Mouse (Mus musculus) brown adipose tissue, adult 24 weeks (tissue): Measurements from ENCODE around the gene P3h2. TPM values are rescaled to one million over a fixed set of nuclear protein-coding genes. Genes with fewer than 3 reads are reported as not detected.

Experiments
- H3K27ac ChIP-seq: fragments of 200-500 bp; replicated peaks from 2 replicates; pipeline ENCODE4 v1.5.1; 2012; ENCODE audit warnings: low read depth, mild to moderate bottlenecking, low read length
- H3K4me1 ChIP-seq: fragments of 200-500 bp; 2 replicates; pipeline ENCODE4 v1.6.1; 2012; ENCODE audit warnings: low read length, mixed read lengths; ENCODE audit not compliant: control insufficient read depth, insufficient read depth, insufficient read length
- H3K4me3 ChIP-seq: fragments of 200-500 bp; 2 replicates; pipeline ENCODE4 v1.5.1; 2012; ENCODE audit warnings: low read depth, mild to moderate bottlenecking, low read length, moderate library complexity; ENCODE audit not compliant: insufficient read depth
- polyA plus RNA-seq: library from polyadenylated mRNA; stranded (reverse); fragments of >200 nt; gene quantifications from 2 replicates; pipeline ENCODE4 v1.2.4, GENCODE M21; 2012; ENCODE audit not compliant: missing spikeins, insufficient read depth, insufficient read length

The P3h2 gene
- polyA plus RNA-seq, result 1.2 and 1.7 TPM in 2 replicates

DNA sequence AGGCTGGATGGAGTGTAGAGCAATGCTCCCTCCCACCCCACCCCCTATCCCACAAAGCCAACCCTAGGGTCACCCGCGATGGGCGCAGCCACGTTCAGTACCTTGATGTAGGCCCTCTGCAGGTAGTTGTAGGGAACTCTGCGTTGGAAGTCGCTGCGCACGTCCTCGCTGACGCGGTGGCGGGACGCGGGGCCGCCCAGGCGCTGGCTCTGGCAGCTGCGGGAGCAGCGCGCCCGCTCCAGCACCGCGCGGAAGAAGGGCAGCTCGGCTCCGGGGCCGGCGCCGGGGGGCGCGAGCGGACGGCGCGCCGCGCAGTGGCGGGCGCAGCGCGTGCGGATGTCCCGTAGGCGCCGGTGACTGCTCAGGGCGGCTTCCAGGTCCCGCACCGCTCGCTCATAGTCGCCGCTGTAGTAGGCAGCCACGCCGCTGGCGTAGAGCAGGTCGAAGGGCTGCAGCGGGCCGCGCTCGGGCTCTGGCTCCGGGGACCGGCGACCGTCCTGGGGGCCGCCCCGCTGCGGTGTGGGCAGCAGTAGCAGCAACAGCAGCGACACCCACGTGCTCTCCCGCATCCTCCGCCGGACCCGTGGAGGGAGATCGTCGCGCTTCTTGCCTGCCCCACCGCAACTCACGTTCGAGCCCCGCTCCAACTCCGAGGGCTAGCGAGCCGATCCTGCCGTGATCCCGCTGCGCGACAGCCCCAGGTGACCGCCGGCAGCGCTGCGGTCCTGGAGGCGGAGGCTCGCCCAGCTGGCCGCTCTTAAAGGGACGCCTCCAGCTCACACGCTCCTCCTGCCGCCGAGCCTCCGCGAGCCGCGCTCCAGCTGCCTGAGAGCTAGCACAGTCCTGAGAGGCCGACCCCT is at the start of gene P3h2:
P3h2 (minus strand) TSS at position 670 of the 860 bp plus-strand sequence.
- Histone ChIP-seq H3K27ac (no peak within 1 kb of the TSS), H3K4me1 (no peaks in the 10 kb centered on the region), H3K4me3 (peak within 1 kb of the TSS; percentile 67)

DNA sequence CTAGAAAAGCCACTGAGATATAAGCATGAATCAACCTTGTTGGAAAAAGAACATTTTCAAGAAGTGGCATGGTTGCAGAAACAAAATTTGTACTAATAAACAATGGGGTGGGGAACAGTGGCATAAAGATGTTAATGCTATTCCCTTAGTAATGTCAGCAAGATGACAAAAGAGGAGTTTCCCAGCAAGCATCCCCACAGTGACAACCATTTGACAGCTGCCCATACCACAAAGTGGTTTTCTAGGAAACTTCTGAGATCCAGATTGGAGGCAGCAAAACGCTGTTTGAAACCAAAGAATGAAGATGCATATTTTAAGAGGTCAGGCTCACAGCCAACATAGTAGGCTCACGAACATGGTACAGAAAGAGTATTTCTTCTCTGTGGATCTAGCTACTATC is 46.7 kb upstream of the P3h2 start:
- Histone ChIP-seq H3K27ac (no peak overlapping the region), H3K4me3 (no peak overlapping the region)

DNA sequence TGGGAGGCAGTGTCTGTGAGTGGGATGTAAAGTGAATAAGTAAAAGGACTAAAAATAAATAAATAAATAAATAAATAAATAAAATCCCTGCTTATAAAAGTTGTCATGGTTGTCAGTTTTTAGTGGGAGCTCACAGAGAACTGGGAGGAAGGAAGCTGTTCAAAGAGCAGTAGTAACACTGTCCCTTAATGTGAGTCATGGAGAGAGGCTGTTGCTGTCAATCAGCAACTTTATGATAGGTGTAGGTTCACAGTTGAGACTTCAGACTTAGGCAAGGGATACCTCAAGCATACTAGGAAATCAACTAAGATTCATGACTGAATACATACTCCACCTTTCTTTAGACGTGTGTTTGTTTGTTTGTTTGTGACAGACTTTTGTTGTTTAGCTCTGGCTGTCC is 45.4 kb upstream of the P3h2 start:
- Histone ChIP-seq H3K27ac (no peak overlapping the region), H3K4me3 (no peak overlapping the region), H3K4me1 (no peaks in the 10 kb centered on the region)

More for the DNA sequence above, 46.7 kb upstream of the P3h2 start:
- H3K4me1 ChIP-seq, result no peaks in the 10 kb centered on the region

DNA sequence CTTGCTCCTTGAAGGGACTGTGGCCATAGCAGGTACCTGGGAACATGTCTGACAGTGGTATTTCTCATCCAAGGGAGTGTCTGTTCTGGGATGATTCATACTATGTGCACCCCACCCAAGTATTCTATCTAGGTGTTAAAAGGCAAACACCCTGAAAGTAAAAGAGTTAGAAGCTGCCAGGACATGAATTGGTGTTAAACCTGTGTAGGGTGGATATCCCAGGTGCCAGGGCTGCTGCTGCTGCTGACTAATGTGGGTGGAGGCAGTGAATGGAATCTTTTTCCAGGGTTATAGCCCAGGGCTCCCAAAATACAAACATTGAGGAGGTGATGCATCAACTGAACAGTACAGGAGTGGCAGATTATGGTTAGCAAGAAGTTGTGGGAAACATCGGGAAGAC is 41.3 kb upstream of the P3h2 start:
- Histone ChIP-seq H3K4me3 (no peak overlapping the region), H3K27ac (no peak overlapping the region)

DNA sequence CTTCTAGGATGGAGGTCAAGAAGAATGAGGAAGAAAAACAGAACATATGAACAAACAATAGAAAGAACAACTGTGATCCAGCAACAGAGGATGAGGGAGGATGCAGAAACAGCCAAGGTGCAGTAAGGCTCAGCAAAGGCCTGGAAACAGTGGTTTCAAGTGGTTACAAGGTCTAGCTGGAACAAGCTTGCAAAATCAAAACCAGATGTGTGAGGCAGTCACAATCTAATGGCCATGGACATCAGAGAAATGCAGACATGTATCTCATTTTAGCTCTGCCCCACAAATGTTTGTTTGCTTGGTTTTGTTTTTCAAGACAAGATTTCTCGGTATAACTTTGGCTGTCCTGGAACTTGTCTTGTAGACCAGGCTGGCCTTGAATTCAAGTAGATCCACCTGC is 25.5 kb upstream of the P3h2 start:
- H3K4me3 ChIP-seq, result no peak overlapping the region
- no peak overlapping the region for H3K27ac ChIP-seq
- no peaks in the 10 kb centered on the region for H3K4me1 ChIP-seq

More for the DNA sequence above, 41.3 kb upstream of the P3h2 start:
- H3K4me1 ChIP-seq, result no peaks in the 10 kb centered on the region

DNA sequence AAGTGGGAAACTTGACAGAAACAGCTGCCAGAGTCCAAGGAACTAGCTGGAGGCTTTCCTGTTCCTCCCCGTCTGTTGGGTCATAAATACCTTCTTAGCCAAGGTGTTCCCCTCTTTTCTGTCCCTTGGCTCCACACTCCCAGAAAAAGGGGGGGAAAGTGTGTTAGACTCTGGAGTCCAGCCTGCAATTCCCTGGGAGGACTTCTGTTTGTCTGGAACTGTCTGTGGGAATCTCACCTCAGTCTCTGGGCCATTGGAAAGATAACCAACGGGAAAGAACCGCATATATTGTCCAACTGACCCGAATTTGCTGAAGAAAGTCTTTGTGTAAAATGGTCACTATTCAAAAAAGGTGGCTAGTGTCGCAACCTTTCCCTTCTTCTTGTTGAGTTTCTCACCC is 1.0 kb upstream of the P3h2 start:
- no peak overlapping the region for H3K4me3 ChIP-seq
- no peak overlapping the region for H3K27ac ChIP-seq
- no peaks in the 10 kb centered on the region for H3K4me1 ChIP-seq

DNA sequence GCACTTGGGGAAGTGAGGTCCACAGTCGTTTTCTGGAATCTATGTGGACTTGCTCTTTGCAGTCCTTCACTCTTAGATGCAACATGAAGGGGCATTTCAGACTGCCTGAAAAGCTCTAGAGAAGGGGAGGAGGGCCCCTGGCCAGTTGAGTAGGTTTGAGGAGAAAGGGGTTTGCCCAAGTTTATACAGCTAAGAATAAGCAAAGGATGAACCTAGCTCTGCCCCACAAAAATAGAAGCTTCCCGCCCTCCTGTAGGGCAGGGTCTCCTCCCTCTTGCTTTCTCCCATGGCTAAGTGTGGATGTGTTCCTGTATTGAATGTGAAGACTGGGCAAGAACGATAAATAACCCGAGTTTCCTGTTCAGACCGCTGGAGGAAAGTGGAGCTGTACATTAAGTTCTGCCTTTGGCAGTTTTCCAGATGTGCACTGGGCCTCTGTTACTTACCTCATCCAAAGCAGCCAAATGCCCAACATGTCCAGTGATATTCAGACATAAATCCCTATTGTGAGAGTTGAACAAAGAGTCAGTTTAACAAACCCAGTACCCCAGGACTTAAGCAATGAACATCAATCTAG is 545 bp upstream of the P3h2 start:
- H3K4me1 ChIP-seq, result no peaks in the 10 kb centered on the region
- no peak overlapping the region for H3K27ac ChIP-seq
- peak overlapping the region; percentile 67 for H3K4me3 ChIP-seq

DNA sequence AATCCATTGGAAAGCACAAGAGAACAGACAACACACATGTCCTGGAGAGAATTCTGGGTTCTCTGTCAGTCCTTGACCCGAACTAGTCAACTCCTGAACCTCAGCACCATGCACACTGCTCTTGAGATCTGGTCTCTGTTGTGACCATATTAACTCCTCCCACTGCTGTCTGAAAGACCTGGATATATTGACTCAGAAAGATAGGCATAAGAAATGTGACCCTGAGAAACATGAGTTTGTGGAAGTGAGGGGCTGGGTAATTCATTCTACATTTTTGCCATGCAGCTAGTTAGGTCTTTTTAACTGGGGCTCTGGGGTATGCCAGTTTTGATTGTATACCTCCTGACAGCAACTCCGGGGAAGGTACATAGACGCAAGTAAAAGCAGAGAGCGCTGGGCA is 1.3 kb downstream of the P3h2 start:
- Histone ChIP-seq H3K27ac (no peak overlapping the region), H3K4me1 (no peaks in the 10 kb centered on the region), H3K4me3 (peak overlapping the region; percentile 10; the same call in 1 of the 2 replicates)

DNA sequence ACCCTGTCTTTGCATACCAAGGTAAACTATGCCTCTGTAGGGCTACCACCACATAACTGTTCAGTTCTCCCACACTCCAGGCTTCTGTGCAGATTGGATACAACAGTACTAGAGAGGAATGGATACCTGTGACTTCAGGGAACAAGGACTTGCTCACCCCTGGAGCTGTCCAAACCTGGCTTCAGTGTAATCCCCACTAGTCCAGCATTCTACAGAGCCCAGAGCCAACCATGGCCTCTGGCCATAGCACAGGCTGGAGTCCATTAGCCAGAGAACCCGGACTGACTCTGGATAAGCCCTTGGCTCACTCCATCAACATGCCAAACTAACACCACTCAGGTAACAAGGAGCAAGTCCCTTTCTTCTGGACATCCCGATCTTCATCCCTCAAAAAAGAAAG is 2.7 kb downstream of the P3h2 start:
- Histone ChIP-seq H3K4me3 (no peak overlapping the region), H3K4me1 (no peaks in the 10 kb centered on the region), H3K27ac (no peak overlapping the region)

DNA sequence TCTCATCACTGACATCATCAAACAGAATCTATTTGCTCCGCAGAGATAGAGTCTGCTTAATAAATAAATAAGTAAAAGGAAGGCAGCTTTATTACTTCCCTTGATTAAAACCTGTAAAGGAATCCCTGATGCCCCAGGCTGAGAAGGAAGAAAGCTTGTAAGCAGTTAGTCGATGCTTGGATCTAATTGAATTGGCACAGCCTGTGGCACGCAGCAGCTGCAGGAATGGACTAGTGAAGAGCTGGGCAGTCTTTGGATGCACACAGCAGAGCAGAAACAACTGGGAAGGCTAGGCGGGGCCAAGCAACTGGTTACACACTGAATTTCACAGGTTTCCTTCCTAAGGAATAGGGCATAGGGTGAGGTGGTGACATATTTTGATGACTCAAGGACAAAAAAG is 5.4 kb downstream of the P3h2 start:
- Histone ChIP-seq H3K4me3 (no peak overlapping the region), H3K4me1 (no peaks in the 10 kb centered on the region), H3K27ac (no peak overlapping the region)

DNA sequence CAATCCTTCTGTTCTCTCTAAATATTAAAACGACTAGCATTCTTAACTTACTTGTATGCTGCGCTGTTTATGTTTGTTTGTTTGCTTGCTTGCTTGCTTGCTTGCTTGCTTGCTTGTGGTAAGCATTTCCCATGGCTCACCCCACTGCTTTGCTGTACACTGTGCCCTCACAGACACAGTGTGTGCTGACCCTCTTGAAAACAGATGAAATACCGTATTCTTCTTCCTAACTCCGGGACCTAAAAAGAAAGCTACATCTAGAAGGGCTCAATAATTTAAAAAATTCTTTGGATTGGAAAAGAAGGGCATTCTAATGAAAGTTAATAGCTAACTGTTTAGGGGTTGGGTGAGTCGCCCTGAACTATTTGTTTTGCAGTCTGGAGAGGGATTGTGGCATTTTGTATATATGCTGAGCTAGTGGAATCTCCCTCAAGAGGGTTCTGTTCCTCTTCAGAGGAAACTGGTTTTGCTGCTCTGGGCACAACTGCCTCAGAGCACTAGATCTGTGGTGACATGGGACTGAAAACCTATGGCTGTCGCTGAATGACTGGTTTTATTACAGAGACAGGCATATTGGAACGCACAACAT is 9.8 kb downstream of the P3h2 start:
- Histone ChIP-seq H3K4me1 (no peaks in the 10 kb centered on the region), H3K4me3 (no peak overlapping the region), H3K27ac (no peak overlapping the region)

DNA sequence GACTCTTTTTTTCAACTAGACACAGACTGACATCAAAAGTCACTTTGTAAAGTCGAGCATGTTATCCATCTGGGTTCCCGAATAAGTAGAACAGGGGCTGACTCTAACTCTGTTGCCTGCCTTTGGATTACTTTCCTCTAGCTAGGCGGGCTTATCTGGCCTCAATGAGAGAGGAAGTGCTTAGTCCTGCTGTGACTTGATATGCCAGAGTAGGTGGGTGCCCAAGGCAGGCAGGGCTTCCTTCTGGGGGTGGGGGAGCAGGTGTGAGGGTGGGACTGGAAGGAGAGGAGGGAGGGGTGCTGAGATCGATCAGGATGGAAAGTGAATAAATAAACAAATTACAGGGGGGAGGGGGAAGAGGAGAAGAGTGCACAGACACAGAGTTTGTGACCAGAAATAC is 11.7 kb downstream of the P3h2 start:
- Histone ChIP-seq H3K27ac (no peak overlapping the region), H3K4me1 (no peaks in the 10 kb centered on the region), H3K4me3 (no peak overlapping the region)

DNA sequence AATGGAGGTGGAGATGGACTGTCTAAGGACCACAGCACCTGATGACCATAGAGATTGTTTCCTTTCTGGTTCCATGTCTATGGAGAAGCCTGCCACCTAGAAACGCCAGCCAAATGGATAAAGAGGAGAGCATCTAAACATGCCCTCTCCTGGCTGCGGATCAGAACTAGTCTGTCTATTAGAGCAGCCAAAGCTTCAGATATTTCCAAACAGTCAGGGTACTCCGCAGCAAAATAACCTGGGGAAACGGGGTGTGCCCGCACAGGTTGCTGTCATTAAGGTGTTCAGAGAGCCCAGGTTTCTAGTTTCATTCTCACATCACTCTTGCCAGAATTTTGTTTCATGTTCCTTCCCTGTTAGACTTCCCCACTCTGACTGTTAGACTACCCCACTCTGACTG is 16.6 kb downstream of the P3h2 start:
- Histone ChIP-seq H3K27ac (no peak overlapping the region), H3K4me3 (no peak overlapping the region), H3K4me1 (no peaks in the 10 kb centered on the region)

DNA sequence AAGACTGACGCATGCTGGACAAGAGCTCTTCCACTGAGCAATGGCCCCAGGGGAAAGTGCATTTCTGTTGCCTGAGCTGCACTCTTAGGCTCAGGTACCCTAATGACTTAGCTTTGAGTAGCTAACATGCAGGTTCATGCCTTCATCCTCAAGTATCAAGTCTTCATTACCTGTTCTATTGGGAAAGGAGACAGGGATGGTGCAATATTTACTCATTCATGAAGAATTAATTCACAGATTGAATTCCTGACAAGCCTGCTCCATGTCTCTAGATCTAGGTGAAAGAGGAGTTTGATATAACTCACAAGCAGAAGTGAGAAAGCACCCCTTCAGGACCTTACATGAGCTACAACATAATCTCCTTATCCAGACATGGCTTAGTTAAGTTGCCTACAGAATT is 17.3 kb downstream of the P3h2 start:
- Histone ChIP-seq H3K27ac (no peak overlapping the region), H3K4me3 (no peak overlapping the region)

DNA sequence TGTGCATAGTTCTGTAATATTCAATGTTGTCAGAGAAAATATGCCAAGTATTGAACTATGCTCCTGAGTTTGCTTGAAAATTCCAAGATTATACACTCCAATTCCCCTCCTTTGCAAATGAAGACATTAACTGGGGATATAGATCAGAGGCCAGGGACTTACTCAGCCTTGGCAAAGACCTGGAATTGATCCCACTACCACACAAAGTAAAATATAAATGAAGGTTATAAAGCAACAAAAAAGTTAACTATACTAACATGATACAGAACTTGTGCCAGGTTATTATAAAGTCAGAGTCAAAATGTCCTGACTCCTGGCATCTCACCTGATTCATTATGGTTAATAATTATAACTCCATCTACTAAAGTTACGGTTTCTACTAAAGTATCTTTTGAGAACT is 18.6 kb downstream of the P3h2 start:
- Histone ChIP-seq H3K27ac (no peak overlapping the region), H3K4me3 (no peak overlapping the region), H3K4me1 (peaks cover 3% of the 10 kb centered on the region; the same call in 1 of the 2 replicates)

More for the DNA sequence above, 17.3 kb downstream of the P3h2 start:
- H3K4me1 ChIP-seq, result no peaks in the 10 kb centered on the region
